Mouse (Mus musculus) forebrain, embryonic 15.5 days (tissue): Measurements from ENCODE around the gene Nutf2. TPM values are rescaled to one million over a fixed set of nuclear protein-coding genes. Genes with fewer than 3 reads are reported as not detected.
A peak's percentile ranks its signal among the peaks of the same experiment; 100 is the strongest.

Experiments used
- ATAC-seq: fragments of 200-750 bp; cut with Nextera tagmentation; replicated peaks from 2 replicates; pipeline ENCODE4 v1.8.0; 2017; ENCODE audit warnings: mild to moderate bottlenecking, moderate TSS enrichment, moderate library complexity
- H3K27ac ChIP-seq: fragments of 300-500 bp; sonication (generic); replicated peaks from 2 replicates; pipeline ENCODE4 v1.5.1; 2015; ENCODE audit warnings: mild to moderate bottlenecking, inconsistent platforms
- H3K27me3 ChIP-seq: fragments of 300-500 bp; sonication (generic); 2 replicates; pipeline ENCODE4 v1.6.1; 2015; ENCODE audit warnings: inconsistent platforms
- H3K36me3 ChIP-seq: fragments of 300-500 bp; sonication (generic); 2 replicates; pipeline ENCODE4 v1.6.1; 2015; ENCODE audit warnings: mild to moderate bottlenecking, inconsistent platforms
- H3K4me1 ChIP-seq: fragments of 300-500 bp; sonication (generic); 2 replicates; pipeline ENCODE4 v1.6.1; 2015; ENCODE audit warnings: inconsistent platforms
- H3K4me2 ChIP-seq: fragments of 300-500 bp; sonication (generic); replicated peaks from 2 replicates; pipeline ENCODE4 v1.6.1; 2015; ENCODE audit warnings: mild to moderate bottlenecking, inconsistent platforms
- H3K4me3 ChIP-seq: fragments of 300-500 bp; sonication (generic); 2 replicates; pipeline ENCODE4 v1.5.1; 2015; ENCODE audit warnings: mild to moderate bottlenecking, inconsistent platforms
- H3K9ac ChIP-seq: fragments of 300-500 bp; sonication (generic); replicated peaks from 2 replicates; pipeline ENCODE4 v1.6.1; 2015; ENCODE audit warnings: mild to moderate bottlenecking, inconsistent platforms
- H3K9me3 ChIP-seq: fragments of 300-500 bp; sonication (generic); 2 replicates; pipeline ENCODE4 v1.6.1; 2016; ENCODE audit warnings: inconsistent platforms
- WGBS: fragments of 180-500 bp; shearing (Covaris S2); methylation state at CpG from one replicate; pipeline ENCODE4 v1.1.7; 2015; ENCODE audit warnings: mixed read lengths; 5-methylcytosine and 5-hydroxymethylcytosine counted together
- polyA plus RNA-seq: library from polyadenylated mRNA; unstranded; fragments of >200 nt; fragmentation: Nextera tagmentation; extraction: Ambion mirVana; gene quantifications from 2 replicates; pipeline ENCODE4 v1.2.1, GENCODE M21; 2015

The Nutf2 gene
- polyA plus RNA-seq, 1 experiment from 2014 or later: 189 TPM

DNA sequence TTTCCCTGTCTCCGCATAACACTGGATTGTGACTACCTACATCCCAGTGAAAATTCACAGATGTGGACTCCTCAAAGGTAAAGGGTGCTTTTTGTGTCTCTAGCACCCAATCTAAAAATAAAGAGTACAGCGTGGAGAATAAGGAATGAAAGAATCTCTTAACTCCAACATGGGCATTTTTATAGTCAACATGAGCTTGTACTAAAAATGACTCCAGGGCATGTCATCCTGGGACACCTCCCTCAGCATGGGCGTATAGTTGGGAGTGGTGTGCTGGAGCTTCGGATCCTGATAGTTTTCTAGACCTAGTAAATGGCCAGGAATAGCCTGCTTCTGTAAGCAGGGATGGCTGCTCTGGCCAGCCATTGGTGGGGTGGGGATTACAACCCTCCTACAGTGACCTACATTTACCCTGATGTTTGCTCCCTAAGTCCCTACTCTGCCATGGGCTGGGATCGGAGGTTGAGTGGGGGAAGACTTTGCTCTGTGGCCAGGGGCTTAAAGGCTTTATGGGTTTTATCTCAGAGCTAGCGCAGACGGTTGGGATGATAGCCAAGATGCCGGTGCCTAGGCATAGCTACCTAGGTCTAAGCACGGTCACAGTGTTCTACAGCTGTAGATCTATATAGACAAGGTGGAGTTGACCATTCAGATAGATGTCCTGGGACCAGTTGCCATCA is 37.6 kb downstream of the Nutf2 start:
- no peak overlapping the region for H3K4me2 ChIP-seq
- H3K27ac ChIP-seq: no peak overlapping the region
- H3K36me3 ChIP-seq: peaks cover 7% of the 10 kb centered on the region
- no peak overlapping the region for H3K9ac ChIP-seq
- no peak overlapping the region for H3K4me3 ChIP-seq
- 81% methylated on average over 9 of the region's 9 CpGs for WGBS
- H3K4me1 ChIP-seq: peaks cover 14% of the 10 kb centered on the region
- H3K9me3 ChIP-seq: no peaks in the 10 kb centered on the region
- no peak for ATAC-seq
- H3K27me3 ChIP-seq: no peaks in the 10 kb centered on the region

DNA sequence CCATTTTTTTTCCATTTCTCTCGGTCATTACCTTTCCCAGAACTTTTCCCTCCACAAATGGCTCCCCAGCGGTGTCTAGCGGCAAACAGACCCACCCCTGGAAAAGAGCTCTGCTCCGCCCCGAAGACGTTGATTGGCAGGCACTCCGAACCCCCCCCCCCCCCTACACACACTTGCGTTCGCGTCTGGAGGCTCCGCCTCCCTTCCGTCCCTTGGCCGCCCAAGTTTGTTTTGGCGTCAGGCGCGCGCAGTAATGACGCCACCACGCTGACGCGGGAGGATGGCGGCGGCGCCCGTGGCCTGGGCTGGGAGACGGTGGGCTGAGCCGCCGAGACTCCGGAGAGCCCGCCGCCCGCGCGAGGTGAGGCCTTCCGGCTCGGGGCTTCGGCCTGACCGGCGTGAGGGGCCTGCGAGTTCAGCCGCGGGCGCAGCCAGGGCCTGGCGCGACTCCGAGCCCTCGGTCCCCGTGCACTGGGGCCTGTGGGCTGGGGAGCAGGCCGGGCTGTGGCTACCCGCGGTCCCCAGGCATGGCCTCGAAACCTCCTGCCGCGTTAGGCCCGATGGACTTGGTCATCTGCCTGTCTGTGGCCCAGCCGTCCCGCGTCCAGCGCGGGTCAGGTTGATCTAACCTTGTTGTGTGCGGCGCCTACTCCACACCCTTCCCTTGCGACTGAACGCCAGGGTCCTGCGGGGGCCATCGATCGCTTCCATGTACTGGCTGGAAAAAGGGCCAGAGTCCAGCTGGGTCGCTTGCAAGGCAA is 40.0 kb downstream of the Nutf2 start, which contains the start of gene Pskh1:
Pskh1 (plus strand) TSS at position 262 of the 761 bp plus-strand sequence.
- peak; percentile 94 for ATAC-seq
- Histone ChIP-seq H3K27ac (peak within 1 kb of the TSS; percentile 87), H3K27me3 (no peaks in the 10 kb centered on the region), H3K36me3 (no peaks in the 10 kb centered on the region), H3K9ac (peak within 1 kb of the TSS; percentile 96), H3K4me3 (peak within 1 kb of the TSS; percentile 93), H3K4me2 (peak within 1 kb of the TSS; percentile 66), H3K9me3 (no peaks in the 10 kb centered on the region), H3K4me1 (peaks cover 9% of the 10 kb centered on the region)
- under 1% methylated on average over 68 of the region's 68 CpGs for WGBS

DNA sequence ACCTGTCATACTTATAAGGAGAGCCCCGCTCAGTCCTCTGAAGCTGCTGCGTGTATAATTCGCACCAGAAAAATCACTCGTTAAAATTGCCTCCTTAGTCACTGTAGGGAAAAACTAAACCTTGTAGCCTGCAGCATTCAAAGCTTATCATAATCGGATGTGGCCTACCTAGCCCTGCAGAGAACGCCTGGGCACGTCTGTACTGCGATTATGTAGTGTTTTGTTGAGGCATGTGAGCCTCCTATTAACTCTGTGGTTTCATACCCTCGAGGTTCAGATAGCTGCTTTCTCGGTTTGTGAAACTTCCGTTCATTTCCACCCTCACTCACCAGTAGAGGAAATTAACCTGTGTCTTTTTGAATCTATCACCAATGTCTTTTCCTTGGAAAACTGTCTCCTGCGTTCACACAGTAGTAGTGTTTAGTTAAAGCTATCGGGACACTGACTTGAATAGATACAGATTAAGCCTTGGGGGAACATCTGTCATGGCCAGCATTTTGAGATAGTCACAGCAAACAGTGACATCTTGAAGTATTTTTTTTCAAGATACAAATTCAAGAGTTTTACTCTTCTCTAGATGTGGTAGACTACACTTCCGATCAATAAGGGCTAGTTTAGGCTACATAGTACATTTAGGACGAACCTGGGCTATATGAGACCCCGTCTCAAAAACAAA is 40.7 kb downstream of the Nutf2 start:
- Histone ChIP-seq H3K4me1 (peaks cover 9% of the 10 kb centered on the region), H3K27me3 (no peaks in the 10 kb centered on the region), H3K4me2 (peak overlapping the region; percentile 66), H3K4me3 (peak overlapping the region; percentile 93), H3K27ac (peak overlapping the region; percentile 87), H3K9ac (peak overlapping the region; percentile 96), H3K36me3 (no peaks in the 10 kb centered on the region), H3K9me3 (no peaks in the 10 kb centered on the region)
- 41% methylated on average over 16 of the region's 16 CpGs for WGBS
- no peak for ATAC-seq

DNA sequence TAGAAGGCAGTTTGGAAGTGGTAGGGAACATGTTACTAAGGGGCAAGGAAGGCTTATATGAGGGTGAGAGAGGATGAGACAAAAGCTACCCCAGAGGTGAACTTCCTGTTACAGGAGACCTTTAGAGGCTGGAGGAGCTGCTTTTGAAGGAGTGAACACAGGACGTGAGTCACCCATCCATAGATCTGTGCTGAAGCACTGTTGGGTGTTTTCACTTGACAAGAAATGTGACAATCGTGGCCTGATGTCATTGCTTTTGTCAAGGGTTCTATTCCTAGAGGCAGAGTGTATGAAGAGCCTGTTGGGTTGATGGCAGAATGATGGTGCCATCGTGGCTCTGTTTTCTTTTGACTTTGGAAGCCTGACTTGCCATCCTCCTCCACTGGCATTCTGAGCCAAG is 59.0 kb downstream of the Nutf2 start:
- Histone ChIP-seq H3K36me3 (peaks cover 8% of the 10 kb centered on the region; the same call in 1 of the 2 replicates), H3K9me3 (no peaks in the 10 kb centered on the region), H3K9ac (no peak overlapping the region), H3K27me3 (no peaks in the 10 kb centered on the region), H3K4me2 (no peak overlapping the region), H3K4me1 (no peaks in the 10 kb centered on the region), H3K27ac (no peak overlapping the region), H3K4me3 (no peak overlapping the region)
- no peak for ATAC-seq
- 85% methylated on average over 3 of the region's 3 CpGs for WGBS

DNA sequence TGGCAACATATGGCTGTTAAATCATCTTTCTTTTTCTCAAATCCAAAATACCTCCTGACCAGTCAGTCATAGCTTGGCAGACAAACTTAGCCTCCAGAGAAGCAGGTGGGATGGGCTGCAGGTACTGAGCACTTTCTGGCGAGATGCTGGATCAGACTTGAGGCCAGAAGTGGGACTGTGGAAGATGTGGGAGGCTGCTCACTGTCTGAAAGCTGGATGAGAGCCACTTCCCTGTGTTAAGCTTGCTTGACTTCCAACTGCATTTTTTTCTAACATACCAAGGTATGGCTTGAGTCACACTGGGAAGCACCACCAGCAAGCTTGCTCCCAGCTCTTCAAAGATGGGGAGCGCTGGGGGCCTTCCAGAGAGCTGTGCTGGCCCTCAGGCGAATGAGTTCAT is 64.7 kb downstream of the Nutf2 start:
- Histone ChIP-seq H3K36me3 (no peaks in the 10 kb centered on the region), H3K4me2 (no peak overlapping the region), H3K27me3 (no peaks in the 10 kb centered on the region), H3K9me3 (no peaks in the 10 kb centered on the region), H3K27ac (no peak overlapping the region), H3K9ac (no peak overlapping the region), H3K4me1 (peaks cover under 1% of the 10 kb centered on the region; the same call in 1 of the 2 replicates), H3K4me3 (no peak overlapping the region)
- WGBS: 73% methylated on average over 3 of the region's 3 CpGs
- ATAC-seq: no peak

Other genes with a start within 250 kb of the Nutf2 start
- 150 and 152 TPM in 2 replicates for gene Ctcf, start 224.0 kb upstream of the Nutf2 start, polyA plus RNA-seq
- 0.47 and 0.69 TPM in 2 replicates for gene Agrp, start 223.2 kb upstream of the Nutf2 start, polyA plus RNA-seq
- 12.1 and 12.3 TPM in 2 replicates for gene Carmil2, start 174.3 kb upstream of the Nutf2 start, polyA plus RNA-seq
- 105 and 107 TPM in 2 replicates for gene Acd, start 159.5 kb upstream of the Nutf2 start, polyA plus RNA-seq
- 47.1 and 52.0 TPM in 2 replicates for gene Pard6a, start 159.4 kb upstream of the Nutf2 start, polyA plus RNA-seq
- 0.15 TPM in 1 of 2 replicates, not detected in the other for gene 4933405L10Rik, start 152.9 kb upstream of the Nutf2 start, polyA plus RNA-seq
- gene Enkd1, start 152.4 kb upstream of the Nutf2 start, polyA plus RNA-seq: 17.3 and 19.3 TPM in 2 replicates
- gene Gfod2, start 101.9 kb upstream of the Nutf2 start, polyA plus RNA-seq: 84.5 and 88.0 TPM in 2 replicates
- 11.8 and 13.9 TPM in 2 replicates for gene Ranbp10, start 33.2 kb upstream of the Nutf2 start, polyA plus RNA-seq
- 0.61 and 0.84 TPM in 2 replicates for gene Tsnaxip1, start 32.8 kb upstream of the Nutf2 start, polyA plus RNA-seq
- 65.0 and 66.4 TPM in 2 replicates for gene Cenpt, start 7.3 kb upstream of the Nutf2 start, polyA plus RNA-seq
- 70.5 and 73.6 TPM in 2 replicates for gene Thap11, start 5.4 kb upstream of the Nutf2 start, polyA plus RNA-seq
- 55.6 and 59.1 TPM in 2 replicates for gene Edc4, start 20.3 kb downstream of the Nutf2 start, polyA plus RNA-seq
- not detected in 2 replicates for gene Nrn1l, start 33.0 kb downstream of the Nutf2 start, polyA plus RNA-seq
- gene Pskh1, start 39.9 kb downstream of the Nutf2 start, polyA plus RNA-seq: 11.3 and 12.0 TPM in 2 replicates
- gene Ctrl, start 73.3 kb downstream of the Nutf2 start, polyA plus RNA-seq: 2.0 and 2.2 TPM in 2 replicates
- gene Psmb10, start 77.9 kb downstream of the Nutf2 start, polyA plus RNA-seq: 36.3 and 39.7 TPM in 2 replicates
- gene Lcat, start 82.8 kb downstream of the Nutf2 start, polyA plus RNA-seq: 0.41 and 0.50 TPM in 2 replicates
- 9.3 and 10.1 TPM in 2 replicates for gene Slc12a4, start 105.5 kb downstream of the Nutf2 start, polyA plus RNA-seq
- not detected in 2 replicates for gene Dpep3, start 118.8 kb downstream of the Nutf2 start, polyA plus RNA-seq
- 24.1 and 26.3 TPM in 2 replicates for gene Dus2, start 130.8 kb downstream of the Nutf2 start, polyA plus RNA-seq
- not detected in 2 replicates for gene Dpep2nb, start 145.4 kb downstream of the Nutf2 start, polyA plus RNA-seq
- 22.4 and 23.0 TPM in 2 replicates for gene Ddx28, start 151.3 kb downstream of the Nutf2 start, polyA plus RNA-seq
- gene Nfatc3, start 198.3 kb downstream of the Nutf2 start, polyA plus RNA-seq: 4.1 and 4.8 TPM in 2 replicates